Mouse (Mus musculus) forebrain, embryonic 10.5 days (tissue): ENCODE measurements around the gene Uvrag. TPM values are rescaled to one million over a fixed set of nuclear protein-coding genes. Genes with fewer than 3 reads are reported as not detected.

ENCODE experiments used
- DNase-seq: peaks from one replicate; pipeline ENCODE4 v3.0.0-alpha.2; 2017; ENCODE audit warnings: low spot score; ENCODE audit errors: extremely low spot score
- H3K27ac ChIP-seq: fragments of 300-500 bp; sonication (generic); 2 replicates; pipeline ENCODE4 v1.5.1; 2016; ENCODE audit warnings: mild to moderate bottlenecking
- H3K27me3 ChIP-seq: fragments of 300-500 bp; sonication (generic); 2 replicates; pipeline ENCODE4 v1.6.1; 2016; ENCODE audit warnings: mild to moderate bottlenecking; ENCODE audit not compliant: poor library complexity, severe bottlenecking
- H3K36me3 ChIP-seq: fragments of 300-500 bp; sonication (generic); replicated peaks from 2 replicates; pipeline ENCODE4 v1.6.1; 2016; ENCODE audit warnings: mild to moderate bottlenecking, moderate library complexity
- H3K4me1 ChIP-seq: fragments of 300-500 bp; sonication (generic); 2 replicates; pipeline ENCODE4 v1.6.1; 2016
- H3K4me3 ChIP-seq: fragments of 300-500 bp; sonication (generic); 2 replicates; pipeline ENCODE4 v1.5.1; 2016; ENCODE audit warnings: mild to moderate bottlenecking, moderate library complexity
- H3K9me3 ChIP-seq: fragments of 300-500 bp; sonication (generic); 2 replicates; pipeline ENCODE4 v1.6.1; 2016; ENCODE audit warnings: mild to moderate bottlenecking, moderate library complexity
- WGBS: fragments of 180-500 bp; shearing (Covaris S2); methylation state at CpG from one replicate; pipeline ENCODE4 v1.1.7; 2016; 5-methylcytosine and 5-hydroxymethylcytosine counted together
- polyA plus RNA-seq: library from polyadenylated mRNA; unstranded; fragments of >200 nt; fragmentation: Nextera tagmentation; extraction: Ambion mirVana; gene quantifications from 2 replicates; pipeline ENCODE4 v1.2.1, GENCODE M21; 2016

The Uvrag gene
- polyA plus RNA-seq, 1 experiment from 2014 or later: 9.8 TPM

DNA sequence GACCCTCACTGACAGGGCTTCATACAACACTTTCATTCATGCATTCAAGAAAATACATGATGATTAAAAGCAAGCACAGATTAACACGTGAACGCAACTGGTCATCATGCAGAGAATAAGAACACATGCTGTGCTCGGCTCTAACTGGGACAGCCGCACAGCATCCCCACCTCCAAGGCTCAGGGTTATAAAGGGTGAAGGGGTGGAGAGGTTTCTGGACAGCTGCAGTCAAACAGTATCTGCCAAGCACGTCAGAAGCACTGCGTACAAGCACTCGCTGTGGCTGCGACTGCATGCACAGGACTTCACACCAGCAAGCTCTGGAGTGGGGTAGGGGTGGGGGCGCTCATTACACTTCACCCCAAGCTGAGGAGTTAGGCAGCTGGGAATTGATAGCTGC is 40.9 kb downstream of the Uvrag start:
- Histone ChIP-seq H3K27ac (0 out of 2 replicates have a peak overlapping the region, but pooled peaks have one; percentile 25), H3K36me3 (peaks cover 17% of the 10 kb centered on the region), H3K27me3 (no peaks in the 10 kb centered on the region), H3K9me3 (no peaks in the 10 kb centered on the region), H3K4me3 (no peak overlapping the region), H3K4me1 (peaks cover 33% of the 10 kb centered on the region)
- WGBS: 77% methylated on average over 9 of the region's 9 CpGs
- no peak for DNase-seq

DNA sequence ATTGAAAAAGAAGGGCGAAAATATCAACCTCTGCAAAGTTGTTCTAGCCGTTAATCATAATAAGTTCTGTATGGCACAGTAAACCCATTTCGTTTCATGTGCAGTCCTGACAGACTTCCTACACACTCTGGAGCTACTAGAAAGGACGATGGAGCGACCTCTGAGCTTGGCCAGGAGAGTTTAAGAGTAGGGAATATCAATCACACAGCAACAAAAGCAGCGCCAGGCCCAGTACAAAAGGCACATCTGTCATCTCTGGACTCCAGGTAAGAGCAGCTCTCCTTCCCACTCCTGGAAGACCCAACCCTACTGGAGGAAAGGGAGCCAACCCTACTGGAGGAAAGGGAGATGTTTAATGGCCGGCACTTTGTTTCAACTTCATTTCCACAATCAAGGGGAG is 43.2 kb downstream of the Uvrag start:
- H3K27me3 ChIP-seq: no peaks in the 10 kb centered on the region
- H3K9me3 ChIP-seq: no peaks in the 10 kb centered on the region
- no peak overlapping the region for H3K27ac ChIP-seq
- DNase-seq: no peak
- H3K4me1 ChIP-seq: peaks cover 30% of the 10 kb centered on the region
- H3K36me3 ChIP-seq: peaks cover 21% of the 10 kb centered on the region
- WGBS: 89% methylated on average over 7 of the region's 7 CpGs
- H3K4me3 ChIP-seq: no peak overlapping the region

DNA sequence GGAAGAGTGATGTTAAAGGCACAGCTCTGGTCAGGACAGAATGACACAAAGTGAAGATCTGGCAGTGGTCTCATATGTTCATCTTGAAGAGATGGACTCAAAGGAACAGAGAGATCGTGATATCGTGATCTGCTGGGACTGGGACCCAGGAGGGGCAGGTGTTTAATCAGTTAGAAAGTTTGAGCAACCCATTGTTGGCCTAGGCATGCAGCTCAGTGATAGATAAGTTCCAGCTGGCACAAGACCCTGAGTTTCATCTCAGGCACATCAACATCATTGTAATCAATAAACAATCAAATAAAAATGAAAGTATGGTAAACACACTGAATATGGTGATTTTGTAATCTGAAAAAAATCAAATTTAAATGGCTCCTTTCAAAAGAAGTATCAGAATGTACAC is 43.8 kb downstream of the Uvrag start:
- 93% methylated on average over 2 of the region's 2 CpGs for WGBS
- H3K4me3 ChIP-seq: no peak overlapping the region
- H3K4me1 ChIP-seq: peaks cover 24% of the 10 kb centered on the region
- H3K27me3 ChIP-seq: no peaks in the 10 kb centered on the region
- H3K27ac ChIP-seq: no peak overlapping the region
- H3K9me3 ChIP-seq: no peaks in the 10 kb centered on the region
- H3K36me3 ChIP-seq: peaks cover 21% of the 10 kb centered on the region
- DNase-seq: no peak

DNA sequence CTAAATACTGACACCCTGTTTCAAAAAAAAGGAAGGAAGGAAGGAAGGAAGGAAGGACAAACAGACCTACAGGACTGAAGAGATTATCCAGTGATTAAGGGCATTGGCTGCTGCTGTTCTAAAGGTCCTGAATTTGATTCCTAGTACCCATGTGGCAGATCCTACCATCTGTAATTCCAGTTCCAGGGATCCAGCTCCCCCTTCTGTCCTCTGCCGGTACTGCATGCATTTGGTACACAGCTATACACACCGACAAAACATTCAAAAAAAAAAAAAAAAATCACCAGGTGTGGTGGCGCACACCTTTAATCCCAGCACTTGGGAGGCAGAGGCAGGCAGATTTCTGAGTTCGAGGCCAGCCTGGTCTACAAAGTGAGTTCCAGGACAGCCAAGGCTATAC is 45.8 kb downstream of the Uvrag start:
- H3K4me1 ChIP-seq: peaks cover 5% of the 10 kb centered on the region
- peaks cover 21% of the 10 kb centered on the region for H3K36me3 ChIP-seq
- peak; percentile 41 for DNase-seq
- H3K27ac ChIP-seq: no peak overlapping the region
- H3K9me3 ChIP-seq: no peaks in the 10 kb centered on the region
- 67% methylated on average over 4 of the region's 4 CpGs for WGBS
- no peaks in the 10 kb centered on the region for H3K27me3 ChIP-seq
- H3K4me3 ChIP-seq: no peak overlapping the region

DNA sequence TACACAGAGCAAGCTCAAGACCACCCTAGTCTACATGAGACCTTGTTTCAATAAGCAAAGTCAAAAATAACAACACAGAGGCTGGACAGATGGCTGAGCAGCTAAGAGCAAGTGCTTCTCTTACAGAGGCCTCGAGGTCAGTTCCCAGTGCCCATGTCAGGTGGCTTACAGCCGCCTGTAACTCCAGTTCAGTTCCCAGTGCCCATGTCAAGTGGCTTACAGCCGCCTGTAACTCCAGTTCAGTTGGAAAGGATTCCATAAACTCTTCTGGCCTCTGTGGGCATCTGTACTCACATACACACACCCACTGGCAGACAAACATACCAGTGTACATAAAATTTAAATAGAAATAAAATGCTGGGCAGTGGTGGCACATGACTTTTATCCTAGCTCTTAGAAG is 46.6 kb downstream of the Uvrag start:
- H3K4me1 ChIP-seq: no peaks in the 10 kb centered on the region
- WGBS: 88% methylated on average over 3 of the region's 3 CpGs
- no peak overlapping the region for H3K4me3 ChIP-seq
- DNase-seq: no peak
- H3K36me3 ChIP-seq: peaks cover 21% of the 10 kb centered on the region
- no peak overlapping the region for H3K27ac ChIP-seq
- H3K27me3 ChIP-seq: no peaks in the 10 kb centered on the region
- no peaks in the 10 kb centered on the region for H3K9me3 ChIP-seq

DNA sequence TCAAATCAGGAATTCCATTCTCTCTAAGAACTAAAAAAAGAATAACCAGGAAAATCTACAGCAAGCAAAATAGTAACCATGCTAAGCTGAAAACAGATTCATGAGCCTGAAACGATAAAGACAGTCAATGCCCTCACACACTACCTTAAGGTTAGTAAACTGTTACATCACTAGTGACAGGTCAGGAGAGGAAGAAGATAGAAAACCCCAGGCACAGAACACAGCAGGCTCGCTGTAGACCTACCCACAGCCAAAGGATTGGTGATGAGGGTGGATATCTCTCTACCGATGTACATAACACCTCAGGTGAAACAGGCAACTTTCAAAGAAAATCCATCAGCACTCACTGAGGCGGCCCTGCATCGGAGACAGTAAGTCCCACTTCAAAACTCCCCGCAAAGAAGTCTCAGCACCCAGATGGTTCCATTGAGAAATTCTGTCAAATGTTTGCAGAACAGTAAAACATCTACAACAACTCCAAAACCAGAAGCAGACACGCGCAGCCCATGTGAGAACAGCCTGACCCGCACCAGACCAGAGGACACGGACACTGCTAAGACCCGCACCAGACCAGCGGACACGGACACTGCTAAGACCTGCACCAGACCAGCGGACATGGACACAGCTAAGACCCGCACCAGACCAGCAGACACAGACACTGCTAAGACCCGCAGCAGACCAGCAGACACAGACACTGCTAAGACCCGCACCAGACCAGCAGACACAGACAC is 48.9 kb downstream of the Uvrag start:
- WGBS: 90% methylated on average over 17 of the region's 17 CpGs
- DNase-seq: no peak

DNA sequence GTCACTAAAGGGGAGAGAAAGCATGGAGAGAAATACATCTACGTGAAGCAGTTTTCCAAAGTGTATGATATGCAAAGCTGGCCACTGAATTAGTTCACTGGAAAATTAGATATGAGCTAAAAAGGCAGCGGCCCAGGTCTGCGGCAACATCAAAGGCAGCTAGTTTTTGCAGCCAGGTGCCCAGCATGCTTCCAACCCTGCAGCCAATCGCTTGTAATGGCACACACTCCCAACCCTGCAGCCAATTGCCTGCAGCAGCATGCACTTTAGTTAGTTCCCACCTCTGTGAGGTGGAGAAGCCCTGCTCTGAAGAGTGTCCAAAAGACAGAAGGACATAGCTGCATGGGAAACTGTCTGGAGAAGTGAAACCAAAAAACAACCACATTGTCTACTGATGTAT is 51.2 kb downstream of the Uvrag start:
- no peak overlapping the region for H3K4me3 ChIP-seq
- no peaks in the 10 kb centered on the region for H3K27me3 ChIP-seq
- peaks cover 14% of the 10 kb centered on the region for H3K4me1 ChIP-seq
- no peaks in the 10 kb centered on the region for H3K9me3 ChIP-seq
- 85% methylated on average over 4 of the region's 4 CpGs for WGBS
- H3K36me3 ChIP-seq: 0 out of 2 replicates have a peak, but pooled peaks cover 9% of the 10 kb centered on the region
- DNase-seq: no peak
- no peak overlapping the region for H3K27ac ChIP-seq

More for the DNA sequence above, 48.9 kb downstream of the Uvrag start:
- H3K9me3 ChIP-seq: no peaks in the 10 kb centered on the region
- no peak overlapping the region for H3K4me3 ChIP-seq
- no peak overlapping the region for H3K27ac ChIP-seq
- H3K4me1 ChIP-seq: peaks cover 14% of the 10 kb centered on the region
- peaks cover 12% of the 10 kb centered on the region; the same call in 1 of the 2 replicates for H3K36me3 ChIP-seq
- no peaks in the 10 kb centered on the region for H3K27me3 ChIP-seq

DNA sequence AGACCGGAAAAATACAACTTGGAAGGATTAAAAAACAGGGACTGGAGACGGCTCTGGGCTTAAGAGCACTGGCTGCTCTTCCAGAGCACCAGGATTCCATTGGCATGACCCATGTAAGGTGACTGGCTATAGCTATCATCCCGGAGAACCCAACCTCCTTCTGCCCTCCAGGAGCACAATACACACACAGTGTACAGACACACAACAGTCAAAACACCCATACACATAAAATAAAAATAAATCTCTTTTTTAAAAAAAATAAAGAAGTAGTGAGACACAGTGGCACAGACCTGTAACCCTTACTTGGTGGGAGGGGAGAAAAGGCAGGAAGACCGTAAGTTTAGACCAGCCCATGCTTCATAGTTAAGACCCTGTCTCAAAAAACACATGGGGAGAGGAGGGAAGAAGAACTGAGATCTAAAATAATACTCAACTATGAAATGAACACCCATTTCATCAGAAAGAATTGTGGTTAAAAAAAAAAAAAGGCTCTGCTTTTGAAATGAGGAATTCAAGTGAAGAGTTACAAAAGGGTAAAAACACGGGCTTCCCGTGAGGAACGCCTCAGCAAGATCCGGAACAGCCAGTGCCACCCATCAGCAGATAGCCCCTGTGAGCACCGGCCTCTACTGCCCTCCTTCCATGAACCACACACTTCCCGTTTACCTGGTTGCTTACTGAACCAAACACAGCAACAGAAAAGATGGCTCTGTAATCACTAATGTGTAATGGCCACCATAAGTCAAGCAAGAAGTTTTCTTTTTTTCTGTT is 52.2 kb downstream of the Uvrag start:
- H3K4me3 ChIP-seq: no peak overlapping the region
- DNase-seq: no peak
- H3K36me3 ChIP-seq: 0 out of 2 replicates have a peak, but pooled peaks cover 5% of the 10 kb centered on the region
- H3K9me3 ChIP-seq: no peaks in the 10 kb centered on the region
- H3K27ac ChIP-seq: no peak overlapping the region
- H3K27me3 ChIP-seq: no peaks in the 10 kb centered on the region
- H3K4me1 ChIP-seq: peaks cover 14% of the 10 kb centered on the region
- WGBS: 90% methylated on average over 10 of the region's 10 CpGs

DNA sequence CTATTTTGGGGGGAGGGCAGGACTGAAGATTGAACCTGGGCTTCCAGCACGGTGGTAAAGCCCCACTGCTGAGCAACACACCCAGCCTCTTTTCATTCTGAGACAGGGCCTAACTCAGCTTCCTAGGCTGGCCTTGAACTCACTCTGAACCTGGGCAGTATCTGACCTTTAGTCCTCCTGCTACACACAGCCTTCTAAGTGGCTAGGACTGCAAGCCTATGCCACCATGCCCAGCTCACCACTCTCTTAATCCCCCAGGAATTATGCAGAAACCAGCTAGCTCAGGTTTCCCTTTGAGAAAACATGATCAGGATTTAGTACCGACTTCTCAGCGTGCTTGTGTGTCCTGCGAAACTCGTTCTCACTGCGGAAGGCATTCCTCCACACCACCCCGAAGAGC is 53.4 kb downstream of the Uvrag start:
- 76% methylated on average over 7 of the region's 7 CpGs for WGBS
- H3K9me3 ChIP-seq: no peaks in the 10 kb centered on the region
- no peak overlapping the region for H3K4me3 ChIP-seq
- no peaks in the 10 kb centered on the region for H3K27me3 ChIP-seq
- DNase-seq: no peak
- H3K36me3 ChIP-seq: 0 out of 2 replicates have a peak, but pooled peaks cover 5% of the 10 kb centered on the region
- peaks cover 14% of the 10 kb centered on the region for H3K4me1 ChIP-seq
- H3K27ac ChIP-seq: no peak overlapping the region

DNA sequence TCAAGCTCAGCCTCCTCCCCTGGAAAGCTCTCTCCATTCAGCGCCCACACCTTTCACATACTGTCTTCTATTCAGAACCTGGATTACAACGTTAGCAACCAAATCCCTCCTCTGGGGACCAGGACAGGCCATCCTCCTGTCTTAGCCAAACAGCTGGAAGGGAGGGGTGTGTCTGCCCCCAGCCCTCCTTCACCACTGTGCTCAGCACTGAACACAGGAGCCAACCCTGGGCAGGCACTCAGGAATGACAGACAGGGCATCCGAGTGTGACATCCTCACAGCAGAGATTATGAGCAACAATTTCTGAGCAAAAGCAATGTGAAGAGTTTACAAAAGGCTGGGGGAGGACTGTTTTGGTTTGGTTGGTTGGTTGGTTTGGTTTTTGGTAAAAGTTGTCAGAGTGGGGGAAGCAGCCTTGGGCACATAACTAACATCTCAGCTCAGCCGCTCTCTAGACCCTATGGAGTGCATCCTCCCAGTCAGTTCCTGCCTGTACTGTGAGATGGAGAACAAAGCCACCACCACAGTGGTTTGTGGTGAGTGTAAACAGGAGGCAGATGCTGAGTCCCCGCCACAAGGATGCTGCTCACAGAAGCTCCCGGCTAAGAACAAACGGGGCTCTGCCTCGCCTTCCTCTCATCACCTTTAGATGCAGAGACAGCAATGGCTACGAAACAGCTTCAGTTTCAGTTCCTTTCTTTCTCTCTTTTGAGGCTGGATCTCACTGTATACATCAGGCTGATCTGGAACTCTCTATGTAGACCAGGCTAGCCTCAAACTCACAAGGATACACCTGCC is 54.1 kb downstream of the Uvrag start:
- no peak overlapping the region for H3K27ac ChIP-seq
- no peak overlapping the region for H3K4me3 ChIP-seq
- DNase-seq: no peak
- 0 out of 2 replicates have a peak, but pooled peaks cover 5% of the 10 kb centered on the region for H3K36me3 ChIP-seq
- WGBS: 79% methylated on average over 9 of the region's 9 CpGs
- no peaks in the 10 kb centered on the region for H3K9me3 ChIP-seq
- no peaks in the 10 kb centered on the region for H3K27me3 ChIP-seq
- peaks cover 14% of the 10 kb centered on the region for H3K4me1 ChIP-seq

DNA sequence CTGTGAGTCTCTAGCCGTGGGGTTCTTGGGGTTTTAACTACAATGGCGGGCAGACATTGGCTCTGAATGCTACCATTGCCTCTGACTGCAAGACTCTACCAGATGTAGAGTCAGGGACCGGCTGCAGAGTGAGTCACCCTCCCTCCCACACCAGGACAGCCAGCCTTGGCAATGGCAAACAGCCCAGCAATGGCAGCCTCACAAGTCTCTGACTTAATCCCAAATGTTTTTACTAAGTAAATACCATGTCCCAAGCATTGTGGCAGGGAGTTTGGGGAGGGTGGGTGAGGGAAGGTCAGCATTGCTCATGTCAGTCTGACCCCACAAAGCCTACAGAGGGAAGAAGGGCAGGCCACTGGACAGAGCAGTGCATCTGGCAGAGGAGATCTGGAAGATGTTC is 55.7 kb downstream of the Uvrag start:
- H3K4me1 ChIP-seq: peaks cover 14% of the 10 kb centered on the region
- H3K36me3 ChIP-seq: 0 out of 2 replicates have a peak, but pooled peaks cover 5% of the 10 kb centered on the region
- H3K27ac ChIP-seq: no peak overlapping the region
- H3K4me3 ChIP-seq: no peak overlapping the region
- 91% methylated on average over 3 of the region's 3 CpGs for WGBS
- H3K27me3 ChIP-seq: no peaks in the 10 kb centered on the region
- H3K9me3 ChIP-seq: no peaks in the 10 kb centered on the region
- no peak for DNase-seq

DNA sequence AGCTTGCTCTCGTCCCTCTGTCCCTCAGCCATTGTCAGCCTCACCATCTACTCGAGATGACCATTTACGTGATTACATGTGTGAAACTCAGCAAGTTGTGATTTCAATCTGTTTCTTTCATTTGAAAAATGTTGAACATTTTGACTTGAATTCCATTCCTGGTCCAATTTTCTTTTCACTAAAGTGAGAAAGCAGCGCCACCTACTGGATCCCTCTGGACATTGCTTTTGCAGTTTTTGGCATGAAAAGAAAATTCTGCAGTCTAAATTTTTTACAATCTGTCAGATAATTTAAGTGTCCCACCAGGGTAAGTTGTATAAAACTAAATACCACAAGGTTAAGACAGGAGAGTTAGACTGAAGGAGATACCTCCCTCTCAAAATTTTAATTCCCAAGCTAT is 61.4 kb downstream of the Uvrag start:
- Histone ChIP-seq H3K4me1 (peaks cover 23% of the 10 kb centered on the region), H3K27me3 (no peaks in the 10 kb centered on the region), H3K36me3 (no peaks in the 10 kb centered on the region), H3K9me3 (no peaks in the 10 kb centered on the region), H3K4me3 (no peak overlapping the region), H3K27ac (no peak overlapping the region)
- no peak for DNase-seq
- 49% methylated on average over 4 of the region's 4 CpGs for WGBS
